Mouse (Mus musculus) large intestine, adult 2 months (tissue): Measurements from ENCODE around the gene Ttc41. TPM values are rescaled to one million over a fixed set of nuclear protein-coding genes. Genes with fewer than 3 reads are reported as not detected.
"Not testable (repeated sequence)": the region's sequence is repeated elsewhere in the genome, so short reads cannot be mapped to it uniquely, and the experiment has no call there.

Experiments used
- DNase-seq: peaks from one replicate; pipeline ENCODE4 v3.0.0-alpha.2; 2012; ENCODE audit warnings: low read depth, low spot score
- WGBS: fragments of 180-500 bp; shearing (Covaris S2); methylation state at CpG from one replicate; pipeline ENCODE4 v1.1.7; 2018; 5-methylcytosine and 5-hydroxymethylcytosine counted together
- polyA plus RNA-seq: library from polyadenylated mRNA; depleted of rRNA; stranded (reverse); fragments of >200 nt; gene quantifications from 2 replicates; pipeline ENCODE4 v1.2.3, GENCODE M21; 2012; rRNA removed

Gene Ttc41
- 0.74 and 1.5 TPM in 2 replicates for polyA plus RNA-seq

GRCm38 (mm10) chr10:86705318-86705921 lies at the start of gene Ttc41, which contains the start of gene Hsp90b1:
Gene Ttc41 (plus strand): TSS chr10:86705811.
Gene Hsp90b1 (minus strand): TSS chr10:86705509.
- under 1% methylated on average over 51 of the region's 51 CpGs for WGBS
- DNase-seq = peak; percentile 98

GRCm38 (mm10) chr10:86670550-86670949 lies 35.1 kb upstream of the Ttc41 start:
- 63% methylated on average over 4 of the region's 4 CpGs for WGBS
- not testable (repeated sequence) for DNase-seq

- not testable (repeated sequence) for DNase-seq
- WGBS = 10% methylated on average over 2 of the region's 2 CpGs
These were observed 20.8 kb upstream of the Ttc41 start for GRCm38 (mm10) chr10:86684797-86685178.

GRCm38 (mm10) chr10:86685179-86686016 lies 20.2 kb upstream of the Ttc41 start:
- WGBS = under 1% methylated on average over 53 of the region's 53 CpGs
- not testable (repeated sequence) for DNase-seq

- not testable (repeated sequence) for DNase-seq
- 9% methylated on average over 9 of the region's 9 CpGs for WGBS
These were observed 19.6 kb upstream of the Ttc41 start for GRCm38 (mm10) chr10:86686017-86686360.

GRCm38 (mm10) chr10:86700251-86700650 lies 5.4 kb upstream of the Ttc41 start:
- 41% methylated on average over 3 of the region's 3 CpGs for WGBS
- DNase-seq = no peak

GRCm38 (mm10) chr10:86700973-86701372 lies 4.6 kb upstream of the Ttc41 start:
- no peak for DNase-seq
- 43% methylated on average over 3 of the region's 3 CpGs for WGBS

GRCm38 (mm10) chr10:86702312-86702920 lies 3.2 kb upstream of the Ttc41 start:
- DNase-seq = no peak
- 56% methylated on average over 4 of the region's 4 CpGs for WGBS

GRCm38 (mm10) chr10:86703375-86703774 lies 2.2 kb upstream of the Ttc41 start:
- no peak for DNase-seq
- 66% methylated on average over 4 of the region's 4 CpGs for WGBS

GRCm38 (mm10) chr10:86704141-86704540 lies 1.5 kb upstream of the Ttc41 start:
- 1% methylated on average over 8 of the region's 8 CpGs for WGBS
- no peak for DNase-seq

- WGBS = under 1% methylated on average over 33 of the region's 33 CpGs
These were observed 921 bp upstream of the Ttc41 start for GRCm38 (mm10) chr10:86704589-86705191.

GRCm38 (mm10) chr10:86705922-86706752 lies 526 bp downstream of the Ttc41 start:
- 2% methylated on average over 33 of the region's 33 CpGs for WGBS
- peak; percentile 86 for DNase-seq

More at GRCm38 (mm10) chr10:86704589-86705191, 921 bp upstream of the Ttc41 start:
- no peak for DNase-seq

GRCm38 (mm10) chr10:86707134-86707533 lies 1.5 kb downstream of the Ttc41 start:
- 69% methylated on average over 3 of the region's 3 CpGs for WGBS
- no peak for DNase-seq

GRCm38 (mm10) chr10:86712156-86712555 lies 6.5 kb downstream of the Ttc41 start:
- 79% methylated on average over 3 of the region's 3 CpGs for WGBS
- no peak for DNase-seq

GRCm38 (mm10) chr10:86727548-86727980 lies 22.0 kb downstream of the Ttc41 start:
- WGBS = 14% methylated on average over 12 of the region's 12 CpGs
- no peak for DNase-seq

GRCm38 (mm10) chr10:86728176-86728575 lies 22.6 kb downstream of the Ttc41 start:
- no peak for DNase-seq
- 83% methylated on average over 3 of the region's 3 CpGs for WGBS

GRCm38 (mm10) chr10:86730823-86731499 lies 25.4 kb downstream of the Ttc41 start:
- 11% methylated on average over 22 of the region's 22 CpGs for WGBS
- DNase-seq = peak; percentile 64

GRCm38 (mm10) chr10:86731500-86731863 lies 25.9 kb downstream of the Ttc41 start:
- no peak for DNase-seq
- WGBS = 37% methylated on average over 2 of the region's 2 CpGs

- WGBS = 59% methylated on average over 4 of the region's 4 CpGs
- DNase-seq = no peak
These were observed 29.4 kb downstream of the Ttc41 start for GRCm38 (mm10) chr10:86735036-86735435.
